Mouse (Mus musculus): ENCODE measurements around the gene Rpl36.

- no peak for TF ChIP-seq CTCF (IDR thresholded peaks at IDR 0.05; ENCODE audit: control insufficient read depth, insufficient read depth, low read length)
- no peak for TF ChIP-seq POLR2A (IDR thresholded peaks at IDR 0.05; ENCODE audit: borderline replicate concordance, control insufficient read depth, low read depth, low read length)
Observed at GRCm38 (mm10) chr17:56585171-56585821, 27.9 kb upstream of the Rpl36 start.
